Comparison of ENCODE assay signal across 8 mouse cellular contexts in the genomic region with DNA sequence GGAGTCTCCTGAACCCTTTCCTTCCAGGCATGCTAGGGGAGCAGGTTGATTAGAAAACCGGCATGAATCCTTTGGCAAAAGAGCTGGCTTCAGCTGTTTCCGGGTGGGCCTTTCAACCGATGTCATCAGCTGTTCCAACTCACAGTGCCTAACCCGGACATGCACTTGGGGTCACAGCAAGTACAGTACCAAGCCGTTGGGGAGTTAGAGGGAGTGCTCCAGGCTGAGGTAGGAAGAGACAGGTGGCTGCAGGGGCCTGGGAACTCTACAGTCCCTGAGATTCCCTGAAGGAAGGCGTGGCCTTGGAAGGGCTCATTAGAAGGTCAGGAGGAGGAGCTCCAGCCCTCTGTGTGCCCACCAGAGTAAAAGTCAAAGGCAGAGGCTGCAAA. TPM values are rescaled to one million over a fixed set of nuclear protein-coding genes. Genes with fewer than 3 reads are reported as not detected.
DNase-seq lines count a peak whose midpoint lies in the region; ATAC-seq and TF ChIP-seq lines count a peak whose summit lies in the region.

No protein-coding gene starts in this region.

- 0 out of 2 replicates have a peak overlapping the region, but pooled peaks have one; percentile 2 for H3K27ac ChIP-seq in layer of hippocampus, adult 2 months
- H3K27ac ChIP-seq in brown adipose tissue, adult 24 weeks (replicated peaks; ENCODE audit: low read depth, low read length) = peak overlapping the region; percentile 37
- peak overlapping the region; percentile 60; the same call in 1 of the 2 replicates for H3K27ac ChIP-seq in hindbrain, embryonic 13.5 days
- peak overlapping the region; percentile 32; the same call in 1 of the 2 replicates for H3K27ac ChIP-seq in midbrain, postnatal 0 days (ENCODE audit: low read depth, low read length)

- TF ChIP-seq CTCF in layer of hippocampus, adult 2 months (conservative IDR thresholded peaks at IDR 0.05) = no peak; the same call in 1 of the 2 replicates
- TF ChIP-seq CTCF in midbrain, postnatal 0 days (IDR thresholded peaks at IDR 0.05) = no peak

- ATAC-seq in hindbrain, embryonic 13.5 days (ENCODE audit: low FRiP score) = peak; percentile 66
- ATAC-seq in midbrain, postnatal 0 days (ENCODE audit: low FRiP score) = peak; percentile 55; the same call in 1 of the 2 replicates

- H3K36me3 ChIP-seq in hindbrain, embryonic 13.5 days = no peaks in the 10 kb centered on the region
- H3K36me3 ChIP-seq in midbrain, postnatal 0 days (ENCODE audit: insufficient read depth, low read length) = no peaks in the 10 kb centered on the region; the same call in 1 of the 2 replicates

- H3K4me1 ChIP-seq in brown adipose tissue, adult 24 weeks (ENCODE audit: control insufficient read depth, insufficient read depth, insufficient read length, low read length) = 0 out of 2 replicates have a peak, but pooled peaks cover 7% of the 10 kb centered on the region
- H3K4me1 ChIP-seq in hindbrain, embryonic 13.5 days (replicated peaks) = peaks cover 7% of the 10 kb centered on the region
- H3K4me1 ChIP-seq in midbrain, postnatal 0 days (ENCODE audit: insufficient read depth, low read length) = no peaks in the 10 kb centered on the region

- no peak for DNase-seq in layer of hippocampus, adult 2 months (ENCODE audit: low spot score in 2 of 2)
- DNase-seq in layer of hippocampus, adult 8-10 months (ENCODE audit: low spot score in 2 of 2) = no peak
- no peak for DNase-seq in midbrain, postnatal 0 days (ENCODE audit: low spot score)
- DNase-seq in cerebellum, postnatal 4 days (ENCODE audit: low spot score in 2 of 2) = no peak
- no peak for DNase-seq in ovary, adult 18-20 months (ENCODE audit: low spot score)
- DNase-seq in adrenal gland, postnatal 10 days = no peak

- no peak overlapping the region for H3K9ac ChIP-seq in hindbrain, embryonic 13.5 days
- no peak overlapping the region for H3K9ac ChIP-seq in midbrain, postnatal 0 days (replicated peaks; ENCODE audit: low read length, poor library complexity, severe bottlenecking)

- H3K9me3 ChIP-seq in hindbrain, embryonic 13.5 days = no peaks in the 10 kb centered on the region
- H3K9me3 ChIP-seq in midbrain, postnatal 0 days (ENCODE audit: low read length) = no peaks in the 10 kb centered on the region

- H3K4me2 ChIP-seq in hindbrain, embryonic 13.5 days = no peak overlapping the region
- H3K4me2 ChIP-seq in midbrain, postnatal 0 days (ENCODE audit: low read depth, low read length, poor library complexity, severe bottlenecking) = no peak overlapping the region

- WGBS in hindbrain, embryonic 13.5 days = 51% methylated on average over 6 of the region's 6 CpGs
- 55% methylated on average over 6 of the region's 6 CpGs for WGBS in midbrain, postnatal 0 days

- H3K4me3 ChIP-seq in layer of hippocampus, adult 2 months = no peak overlapping the region
- no peak overlapping the region for H3K4me3 ChIP-seq in brown adipose tissue, adult 24 weeks (ENCODE audit: insufficient read depth, low read depth, low read length)
- no peak overlapping the region for H3K4me3 ChIP-seq in hindbrain, embryonic 13.5 days
- no peak overlapping the region for H3K4me3 ChIP-seq in midbrain, postnatal 0 days (ENCODE audit: low read depth, low read length)

- H3K27me3 ChIP-seq in hindbrain, embryonic 13.5 days = no peaks in the 10 kb centered on the region
- H3K27me3 ChIP-seq in midbrain, postnatal 0 days (ENCODE audit: insufficient read depth, low read length) = no peaks in the 10 kb centered on the region

RNA-seq across cellular contexts. Expression of a gene that starts 20.0 kb away (rescaled TPM):
- 10 to 100 TPM; 69.1 to 75.6 TPM for total RNA-seq in layer of hippocampus, adult 2 months (2021)
- 10 to 100 TPM; 62.7 to 72.9 (median 68.3) TPM for total RNA-seq in layer of hippocampus, adult 8-10 months (2022)
- polyA plus RNA-seq in brown adipose tissue, adult 24 weeks (2012; ENCODE audit: insufficient read depth, insufficient read length, missing spikeins) = 30.9 and 35.6 TPM in 2 replicates
- 8.7 and 9.2 TPM in 2 replicates for polyA plus RNA-seq in hindbrain, embryonic 13.5 days (2015; fragmentation: Nextera tagmentation; extraction: Ambion mirVana)
- 35.6 and 36.5 TPM in 2 replicates for total RNA-seq in midbrain, postnatal 0 days (2014; rRNA removed)
- polyA plus RNA-seq in midbrain, postnatal 0 days (2015; fragmentation: Nextera tagmentation; extraction: Ambion mirVana) = 7.8 and 9.1 TPM in 2 replicates
- total RNA-seq in adrenal gland, postnatal 10 days (2021) = 10 to 100 TPM; 49.4 to 66.0 TPM

RNA-seq across cellular contexts. Expression of a gene that starts 31.9 kb away (rescaled TPM):
- total RNA-seq in layer of hippocampus, adult 2 months (2021) = 1 to 10 TPM; 2.7 TPM
- total RNA-seq in layer of hippocampus, adult 8-10 months (2022) = 1 to 10 TPM; 2.7 to 6.6 (median 4.6) TPM
- polyA plus RNA-seq in brown adipose tissue, adult 24 weeks (2012; ENCODE audit: insufficient read depth, insufficient read length, missing spikeins) = 2.8 and 3.4 TPM in 2 replicates
- 3.2 and 4.1 TPM in 2 replicates for polyA plus RNA-seq in hindbrain, embryonic 13.5 days (2015; fragmentation: Nextera tagmentation; extraction: Ambion mirVana)
- 7.1 and 7.5 TPM in 2 replicates for total RNA-seq in midbrain, postnatal 0 days (2014; rRNA removed)
- 2.6 and 2.8 TPM in 2 replicates for polyA plus RNA-seq in midbrain, postnatal 0 days (2015; fragmentation: Nextera tagmentation; extraction: Ambion mirVana)
- 10 to 100 TPM in 1 of 2 experiments, 1 to 10 TPM in 1; 8.3 to 10.3 TPM for total RNA-seq in adrenal gland, postnatal 10 days (2021)

Comparison
In these comparisons a context has a peak if more than half of its experiments do, and no peak if none do; other contexts are left out.
1. H3K27ac ChIP-seq: peak in every context shown above with its lines; median percentile 60 in hindbrain, embryonic 13.5 days; 37 in brown adipose tissue, adult 24 weeks; 32 in midbrain, postnatal 0 days; 2 in layer of hippocampus, adult 2 months.